Mouse (Mus musculus) E14TG2a.4 (cell line): ENCODE results near the gene Rhebl1.

Experiments
- H3K27me3 ChIP-seq: 2 replicates; pipeline ENCODE4 v1.6.1; 2014; ENCODE audit warnings: low read length, control low read depth; ENCODE audit not compliant: insufficient read depth
- H3K36me3 ChIP-seq: 2 replicates; pipeline ENCODE4 v1.6.1; 2014; ENCODE audit warnings: low read length, control low read depth; ENCODE audit not compliant: insufficient read depth
- H3K4me1 ChIP-seq: replicated peaks from 2 replicates; pipeline ENCODE4 v1.6.1; 2014; ENCODE audit warnings: low read depth, low read length, control low read depth
- H3K4me3 ChIP-seq: replicated peaks from 2 replicates; pipeline ENCODE4 v1.5.1; 2014; ENCODE audit warnings: mild to moderate bottlenecking, low read length
- H3K9me3 ChIP-seq: 2 replicates; pipeline ENCODE4 v1.6.1; 2014; ENCODE audit warnings: low read length, control low read depth
- CTCF ChIP-seq: conservative IDR thresholded peaks from 2 replicates; pipeline ENCODE4 v1.5.1; 2014; ENCODE audit warnings: low read length
- NANOG ChIP-seq: IDR thresholded peaks from 2 replicates; pipeline ENCODE4 v1.6.1; 2014; ENCODE audit warnings: borderline replicate concordance, low read length, mixed read lengths
- POU5F1 ChIP-seq: IDR thresholded peaks from 2 replicates; pipeline ENCODE4 v1.6.1; 2014; ENCODE audit warnings: low read length, borderline replicate concordance

Gene Rhebl1

GRCm38 (mm10) chr15:98897495-98897894 lies 3.2 kb upstream of the Rhebl1 start:
- Histone ChIP-seq H3K4me3 (peak overlapping the region; percentile 81), H3K9me3 (no peaks in the 10 kb centered on the region), H3K4me1 (peaks cover 60% of the 10 kb centered on the region), H3K36me3 (no peaks in the 10 kb centered on the region), H3K27me3 (peaks cover 79% of the 10 kb centered on the region)
- TF ChIP-seq CTCF (no peak), NANOG (no peak), POU5F1 (no peak)

- H3K4me3 ChIP-seq, result peak overlapping the region; percentile 69
- no peaks in the 10 kb centered on the region for H3K9me3 ChIP-seq
- peaks cover 81% of the 10 kb centered on the region for H3K27me3 ChIP-seq
- H3K36me3 ChIP-seq, result no peaks in the 10 kb centered on the region
- no peak for TF ChIP-seq POU5F1
- peaks cover 75% of the 10 kb centered on the region for H3K4me1 ChIP-seq
Measured at GRCm38 (mm10) chr15:98895635-98896589, 1.6 kb upstream of the Rhebl1 start.

GRCm38 (mm10) chr15:98894746-98895634 lies 650 bp upstream of the Rhebl1 start:
- peak overlapping the region; percentile 71 for H3K4me3 ChIP-seq
- H3K9me3 ChIP-seq, result no peaks in the 10 kb centered on the region
- peaks cover 78% of the 10 kb centered on the region for H3K4me1 ChIP-seq
- no peaks in the 10 kb centered on the region for H3K36me3 ChIP-seq
- TF ChIP-seq POU5F1 (no peak), NANOG (no peak)
- peaks cover 74% of the 10 kb centered on the region for H3K27me3 ChIP-seq

- TF ChIP-seq CTCF, result no peak
- TF ChIP-seq POU5F1, result no peak
- no peak for TF ChIP-seq NANOG
- Histone ChIP-seq H3K4me1 (peaks cover 68% of the 10 kb centered on the region), H3K4me3 (0 out of 2 replicates have a peak overlapping the region, but pooled peaks have one; percentile 1), H3K9me3 (no peaks in the 10 kb centered on the region), H3K36me3 (no peaks in the 10 kb centered on the region), H3K27me3 (peaks cover 57% of the 10 kb centered on the region)
Measured at GRCm38 (mm10) chr15:98893036-98893435, 1.3 kb downstream of the Rhebl1 start.

GRCm38 (mm10) chr15:98891907-98892606 lies 2.3 kb downstream of the Rhebl1 start:
- Histone ChIP-seq H3K27me3 (peaks cover 47% of the 10 kb centered on the region), H3K36me3 (no peaks in the 10 kb centered on the region), H3K9me3 (peaks cover 6% of the 10 kb centered on the region), H3K4me1 (peaks cover 59% of the 10 kb centered on the region), H3K4me3 (no peak overlapping the region)
- TF ChIP-seq POU5F1 (no peak), CTCF (peak; percentile 48)

GRCm38 (mm10) chr15:98891198-98891742 lies 3.1 kb downstream of the Rhebl1 start:
- H3K36me3 ChIP-seq, result no peaks in the 10 kb centered on the region
- H3K4me1 ChIP-seq, result peaks cover 54% of the 10 kb centered on the region
- H3K4me3 ChIP-seq, result peak overlapping the region; percentile 76
- TF ChIP-seq CTCF (no peak), POU5F1 (no peak), NANOG (no peak)
- H3K27me3 ChIP-seq, result peaks cover 40% of the 10 kb centered on the region
- peaks cover 10% of the 10 kb centered on the region for H3K9me3 ChIP-seq

GRCm38 (mm10) chr15:98887526-98887925 lies 6.8 kb downstream of the Rhebl1 start:
- H3K4me3 ChIP-seq, result no peak overlapping the region
- H3K36me3 ChIP-seq, result no peaks in the 10 kb centered on the region
- peaks cover 2% of the 10 kb centered on the region; the same call in 1 of the 2 replicates for H3K27me3 ChIP-seq
- H3K4me1 ChIP-seq, result peaks cover 24% of the 10 kb centered on the region
- H3K9me3 ChIP-seq, result peaks cover 10% of the 10 kb centered on the region
- TF ChIP-seq POU5F1 (no peak), CTCF (no peak), NANOG (no peak)
